Mouse (Mus musculus) embryo, embryonic 10.5 days (tissue): ENCODE data around the gene Rmdn2.

Experiments
- DNase-seq: peaks from one replicate; pipeline ENCODE4 v3.0.0-alpha.2; 2015; ENCODE audit warnings: low spot score

The Rmdn2 gene

DNA sequence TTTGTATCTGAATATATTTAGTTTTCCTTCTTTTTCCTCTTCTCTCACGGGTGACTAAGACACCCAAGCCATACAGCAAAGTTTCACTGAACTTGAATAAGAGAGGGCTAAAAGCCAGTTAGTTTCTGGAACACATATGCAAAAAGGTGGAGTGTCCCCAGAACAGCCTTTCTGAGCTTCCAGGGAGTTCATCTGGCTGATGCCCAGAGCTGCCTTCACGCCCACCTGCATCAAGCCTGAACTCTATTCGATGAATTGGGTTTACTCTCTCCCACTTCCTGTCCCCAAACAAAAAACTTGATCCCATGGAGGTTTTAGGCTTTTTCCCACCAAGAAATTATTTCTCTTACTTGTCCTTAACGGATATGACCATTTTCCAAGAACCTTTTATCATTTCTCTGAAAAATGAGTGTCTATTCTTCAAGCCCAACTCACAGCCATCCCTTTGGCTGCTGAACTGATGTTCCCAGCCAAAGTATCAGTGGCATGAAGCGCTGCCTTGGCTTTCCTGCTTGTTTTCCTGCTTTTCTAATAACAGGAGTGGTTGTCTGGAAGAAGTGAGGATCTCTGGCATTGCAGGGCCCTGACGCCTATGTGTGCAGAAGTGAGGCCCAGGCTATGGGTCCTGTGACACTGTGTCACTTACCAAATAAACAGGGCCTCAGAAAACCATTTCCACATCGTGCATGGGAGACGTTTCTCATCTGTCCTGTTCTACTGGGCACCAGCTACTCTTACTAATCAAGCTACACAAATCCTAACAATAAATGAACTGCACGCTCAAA lies 94.2 kb downstream of the Rmdn2 start:
- no peak for DNase-seq

DNA sequence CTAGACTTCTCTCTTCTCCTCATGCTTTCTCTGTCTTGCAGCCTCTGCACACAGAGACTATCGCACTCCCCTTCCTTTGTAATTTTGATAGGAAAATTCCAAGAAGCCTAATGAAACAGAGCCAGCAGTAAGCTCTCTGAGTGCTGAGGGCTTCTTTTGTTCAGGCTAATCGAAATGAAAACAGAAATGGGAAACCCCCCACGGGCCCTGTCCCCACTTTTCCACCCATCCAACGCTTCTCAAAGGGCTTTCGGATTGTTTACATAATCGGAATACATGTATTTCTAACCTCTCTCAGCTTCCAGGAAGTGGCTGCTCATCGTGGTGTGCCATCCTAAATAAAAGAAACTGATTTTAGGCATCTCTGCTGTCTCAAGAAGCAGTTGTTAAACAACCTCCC lies 96.5 kb downstream of the Rmdn2 start:
- DNase-seq = peak; percentile 59

DNA sequence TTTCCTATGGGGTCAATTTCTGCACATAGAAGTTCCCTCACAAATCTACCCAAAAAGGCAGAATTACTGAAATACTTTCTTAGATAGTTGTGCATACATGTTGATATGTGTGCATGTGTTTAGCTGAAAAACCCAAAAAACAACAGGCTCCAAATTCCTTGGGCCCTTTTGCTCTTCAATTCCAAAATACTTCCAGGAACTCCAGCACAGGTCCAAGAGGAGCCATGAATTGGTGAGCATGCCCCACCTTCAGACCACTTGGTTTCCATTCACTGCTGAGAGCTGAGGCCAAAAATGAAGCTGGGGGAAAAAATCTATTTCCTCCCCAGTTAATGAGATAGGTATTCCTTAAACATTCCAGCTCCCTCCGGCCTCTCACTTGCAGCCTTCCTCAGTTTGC lies 98.1 kb downstream of the Rmdn2 start:
- DNase-seq = no peak

DNA sequence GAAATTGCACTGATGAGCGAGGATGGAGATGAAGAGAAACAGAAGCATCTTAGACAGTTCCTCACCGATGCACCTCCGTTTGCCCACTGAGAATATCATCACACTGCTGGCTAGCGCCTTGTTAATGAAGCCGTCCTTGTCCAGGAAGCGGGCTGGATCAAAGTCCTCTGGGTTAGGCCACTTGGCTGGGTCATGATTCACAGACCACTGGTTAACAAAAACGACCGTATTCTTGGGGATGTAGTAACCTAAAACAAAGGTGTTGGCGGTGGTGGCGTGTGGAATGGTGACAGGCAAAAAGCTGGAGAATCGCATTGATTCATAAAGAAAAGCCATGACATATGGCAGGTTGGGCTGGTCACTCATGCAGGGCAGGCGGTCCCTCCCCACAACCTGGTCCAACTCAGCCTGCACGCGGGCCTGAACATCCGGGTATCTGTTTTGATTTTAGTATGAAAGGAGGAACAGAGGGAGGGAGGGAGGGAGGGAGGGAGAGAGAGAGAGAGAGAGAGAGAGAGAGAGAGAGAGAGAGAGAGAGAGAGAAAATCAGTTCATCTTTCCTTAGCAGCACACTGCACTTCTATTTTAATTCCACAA lies 98.7 kb downstream of the Rmdn2 start:
- peak; percentile 55 for DNase-seq

GRCm38 (mm10) chr17:79711944-79712343 lies 100.3 kb downstream of the Rmdn2 start:
- no peak for DNase-seq

- DNase-seq = peak; percentile 66
Measured at GRCm38 (mm10) chr17:79712536-79712935, 100.9 kb downstream of the Rmdn2 start.

DNA sequence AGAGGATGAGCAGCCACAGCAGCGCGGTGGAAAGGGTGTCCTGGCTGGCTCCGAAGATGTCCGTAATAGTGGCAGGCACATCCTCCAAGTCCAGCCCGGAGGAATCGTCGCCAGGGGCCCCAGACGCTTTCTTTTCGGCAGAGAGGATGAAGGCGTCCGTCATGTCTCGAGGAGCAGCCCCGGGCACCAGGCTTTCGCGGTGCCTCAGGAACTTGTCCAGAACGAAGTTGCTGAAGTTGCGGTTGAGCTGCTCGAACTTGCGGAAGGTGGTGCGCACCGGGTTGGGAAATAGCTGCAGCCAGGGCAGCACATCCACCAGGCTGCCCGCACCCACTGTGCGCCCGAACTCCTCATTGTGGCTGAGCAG lies 101.6 kb downstream of the Rmdn2 start:
- DNase-seq = peak; percentile 61

- peak; percentile 71 for DNase-seq
Measured at GRCm38 (mm10) chr17:79713643-79714367, 102.1 kb downstream of the Rmdn2 start.

- peak; percentile 66 for DNase-seq
Measured at GRCm38 (mm10) chr17:79714368-79714895, 102.8 kb downstream of the Rmdn2 start.

DNA sequence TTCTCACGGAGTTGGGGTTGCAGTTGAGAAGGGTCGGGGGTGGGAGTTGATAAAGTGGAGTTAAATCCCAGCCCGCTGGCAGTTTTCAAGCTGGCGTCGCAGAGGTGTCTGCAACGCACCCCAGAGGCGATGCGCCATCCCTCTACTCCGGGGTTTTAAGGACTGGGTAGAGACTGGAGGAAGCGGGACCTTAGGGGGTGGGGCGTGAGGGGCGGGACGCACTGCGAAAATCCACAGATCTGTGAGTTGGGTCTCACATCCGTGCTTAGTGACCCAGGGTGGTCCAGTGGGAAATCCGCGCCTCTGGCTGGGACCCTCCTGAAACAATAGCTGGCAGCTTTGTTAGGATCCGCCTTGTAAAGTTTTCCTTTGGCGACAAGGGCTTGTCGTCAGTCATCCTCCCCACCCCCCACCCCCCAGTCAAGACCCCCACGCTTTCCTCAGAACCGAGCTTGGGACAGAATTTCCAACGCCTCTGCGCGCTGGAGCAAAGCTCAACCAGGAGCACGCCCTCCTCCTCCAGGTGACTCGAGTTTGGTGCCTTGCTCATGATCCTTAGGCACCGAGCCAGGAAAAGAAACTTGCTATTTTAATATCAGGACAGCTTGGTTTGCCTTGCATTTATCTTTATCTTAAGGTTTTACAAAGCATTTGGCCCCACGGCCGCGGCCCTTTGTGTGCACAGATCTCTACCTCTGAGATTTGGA lies 103.4 kb downstream of the Rmdn2 start, which contains the start of gene Cyp1b1:
Cyp1b1 (minus strand) TSS at position 131 of the 707 bp plus-strand sequence.
- no peak for DNase-seq

- DNase-seq = peak; percentile 95
Measured at GRCm38 (mm10) chr17:79715649-79716143, 104.0 kb downstream of the Rmdn2 start.

GRCm38 (mm10) chr17:79720681-79721080 lies 109.0 kb downstream of the Rmdn2 start:
- no peak for DNase-seq

GRCm38 (mm10) chr17:79726613-79727012 lies 115.0 kb downstream of the Rmdn2 start:
- DNase-seq = no peak

GRCm38 (mm10) chr17:79728053-79728584 lies 116.5 kb downstream of the Rmdn2 start:
- no peak for DNase-seq

GRCm38 (mm10) chr17:79728585-79729503 lies 117.2 kb downstream of the Rmdn2 start:
- peak; percentile 63 for DNase-seq

- DNase-seq = peak; percentile 54
Measured at GRCm38 (mm10) chr17:79730988-79731387, 119.3 kb downstream of the Rmdn2 start.

- DNase-seq = no peak
Measured at GRCm38 (mm10) chr17:79733039-79733438, 121.4 kb downstream of the Rmdn2 start.

- no peak for DNase-seq
Measured at GRCm38 (mm10) chr17:79737598-79737997, 125.9 kb downstream of the Rmdn2 start.

DNA sequence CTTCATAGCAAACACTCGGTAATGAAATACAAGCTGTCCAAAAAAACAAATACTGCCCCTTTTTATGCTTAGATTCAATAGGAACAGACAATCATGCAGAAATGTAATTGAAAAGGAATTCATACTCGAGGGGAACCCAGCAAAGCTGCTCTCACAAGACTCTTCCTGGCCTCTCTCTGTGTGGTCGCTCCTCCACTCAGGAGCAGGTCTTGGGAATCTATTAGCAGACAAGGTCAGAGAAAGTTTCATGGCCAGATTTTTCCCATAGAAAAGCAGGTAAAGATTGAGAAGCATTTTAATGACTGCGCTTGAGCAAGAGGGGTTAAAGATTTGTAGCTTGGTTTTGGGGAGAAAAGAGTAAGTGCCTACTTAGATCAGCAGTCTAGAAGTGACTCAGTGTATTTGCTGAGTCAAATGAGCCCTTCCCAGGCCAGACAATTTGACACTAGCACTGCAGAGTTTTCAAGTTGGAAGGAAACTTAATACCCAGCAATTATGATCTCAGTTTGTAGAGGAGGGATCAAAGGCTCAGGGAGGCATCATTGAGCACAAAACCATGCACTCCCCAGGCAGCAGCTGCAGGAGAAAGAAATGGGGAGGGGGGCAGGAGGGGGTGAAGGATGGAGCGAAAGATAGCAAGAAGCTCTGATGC lies 127.3 kb downstream of the Rmdn2 start:
- DNase-seq = peak; percentile 54

DNA sequence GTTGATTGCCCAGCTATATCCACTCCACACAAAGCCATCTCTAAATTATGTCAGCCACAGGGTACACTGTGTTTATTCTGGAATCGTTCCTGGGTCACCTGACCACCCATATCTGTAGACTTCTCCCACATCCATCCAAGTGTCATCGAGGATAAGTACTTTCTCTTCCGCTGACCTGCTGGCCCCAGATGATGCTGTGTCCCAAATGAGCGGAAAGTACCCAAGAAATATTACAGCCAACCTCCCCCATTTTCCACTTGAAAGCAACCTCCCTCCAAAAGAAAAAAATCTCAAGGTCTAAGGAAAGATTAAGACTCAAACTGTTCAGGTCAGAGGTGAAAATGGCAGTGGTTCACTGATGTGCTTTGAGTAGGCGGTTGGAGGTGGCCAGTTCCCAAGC lies 131.0 kb downstream of the Rmdn2 start:
- DNase-seq = peak; percentile 46
